Mouse (Mus musculus) left cerebral cortex, postnatal 36 days (tissue): ENCODE results near the gene Cttnbp2. TPM values are rescaled to one million over a fixed set of nuclear protein-coding genes. Genes with fewer than 3 reads are reported as not detected.

Source experiments
- DNase-seq, 2 experiments: peaks; one replicate each; pipeline ENCODE4 v3.0.0; 2021 to 2022; ENCODE audit warnings: low spot score in 2 of 2, mixed read lengths in 1 of 2
- intact Hi-C: fragments of 180-260 bp; cut with DNase I; formaldehyde crosslinking; loops from one replicate; pipeline ENCODE4 v1.15.1; 2025
- microRNA-seq: library from miRNA; unstranded; fragments of <30 nt; microRNA quantifications from one replicate; pipeline ENCODE4 v1.2.0, GENCODE M21; 2022
- total RNA-seq, 2 experiments: library from RNA; stranded (reverse); gene quantifications; 2 replicates each; pipeline ENCODE4 v1.2.3; 2021

The Cttnbp2 gene
- total RNA-seq, 2 experiments from 2014 or later, result 127 to 181 TPM

GRCm38 (mm10) chr6:18360955-18361354 lies 153.7 kb downstream of the Cttnbp2 start:
- intact Hi-C loops, result no loop called here
- DNase-seq, result no peak

GRCm38 (mm10) chr6:18360154-18360553 lies 154.5 kb downstream of the Cttnbp2 start:
- intact Hi-C loops, result no loop called here
- no peak for DNase-seq

- DNase-seq, result no peak
- intact Hi-C loops, result no loop called here
Measured at GRCm38 (mm10) chr6:18349153-18349858, 165.3 kb downstream of the Cttnbp2 start.

- no peak for DNase-seq
- intact Hi-C loops, result no loop called here
Measured at GRCm38 (mm10) chr6:18344272-18344671, 170.4 kb downstream of the Cttnbp2 start.

GRCm38 (mm10) chr6:18338307-18338706 lies 176.3 kb downstream of the Cttnbp2 start:
- DNase-seq, result no peak
- intact Hi-C loops, result no loop called here

- no peak for DNase-seq
- intact Hi-C loops, result no loop called here
Measured at GRCm38 (mm10) chr6:18335393-18335792, 179.2 kb downstream of the Cttnbp2 start.

- intact Hi-C loops, result no loop called here
- no peak for DNase-seq
Measured at GRCm38 (mm10) chr6:18322950-18323349, 191.7 kb downstream of the Cttnbp2 start.

Small RNA genes within 50 kb of the gene (microRNA-seq; reads per million reads assigned to microRNA genes)
- gene Gm26233, result not detected
